Mouse (Mus musculus) midbrain, embryonic 11.5 days (tissue): ENCODE measurements around the gene Palm. TPM values are rescaled to one million over a fixed set of nuclear protein-coding genes. Genes with fewer than 3 reads are reported as not detected.

Experiments
- ATAC-seq: fragments of 200-750 bp; cut with Nextera tagmentation; 2 replicates; pipeline ENCODE4 v1.8.0; 2017; ENCODE audit warnings: moderate TSS enrichment, moderate library complexity; ENCODE audit not compliant: low FRiP score
- DNase-seq: peaks from one replicate; pipeline ENCODE4 v3.0.0; 2015; ENCODE audit warnings: low spot score; ENCODE audit errors: missing footprints
- H3K27ac ChIP-seq: fragments of 300-500 bp; sonication (generic); 2 replicates; pipeline ENCODE4 v1.5.1; 2014; ENCODE audit warnings: low read depth, low read length
- H3K27me3 ChIP-seq: fragments of 300-500 bp; sonication (generic); 2 replicates; pipeline ENCODE4 v1.6.1; 2014; ENCODE audit warnings: mild to moderate bottlenecking, low read length, moderate library complexity, mixed read lengths; ENCODE audit not compliant: control insufficient read depth, insufficient read depth
- H3K36me3 ChIP-seq: fragments of 300-500 bp; sonication (generic); 2 replicates; pipeline ENCODE4 v1.6.1; 2014; ENCODE audit warnings: mild to moderate bottlenecking, low read length, moderate library complexity, mixed read lengths; ENCODE audit not compliant: control insufficient read depth, insufficient read depth
- H3K4me1 ChIP-seq: fragments of 300-500 bp; sonication (generic); 2 replicates; pipeline ENCODE4 v1.6.1; 2014; ENCODE audit warnings: low read length; ENCODE audit not compliant: control insufficient read depth, insufficient read depth
- H3K4me2 ChIP-seq: fragments of 300-500 bp; sonication (generic); 2 replicates; pipeline ENCODE4 v1.6.1; 2014; ENCODE audit warnings: mild to moderate bottlenecking, moderate library complexity
- H3K4me3 ChIP-seq: fragments of 300-500 bp; sonication (generic); 2 replicates; pipeline ENCODE4 v1.5.1; 2014; ENCODE audit warnings: low read depth, low read length
- H3K9ac ChIP-seq: fragments of 300-500 bp; sonication (generic); 2 replicates; pipeline ENCODE4 v1.6.1; 2014; ENCODE audit warnings: low read length
- H3K9me3 ChIP-seq: fragments of 300-500 bp; sonication (generic); 2 replicates; pipeline ENCODE4 v1.6.1; 2016; ENCODE audit warnings: low read length; ENCODE audit not compliant: control insufficient read depth
- WGBS: fragments of 180-500 bp; shearing (Covaris S2); extraction: QIAGEN DNeasy Blood & Tissue Kit; methylation state at CpG from one replicate; pipeline ENCODE4 v1.1.7; 2014; 5-methylcytosine and 5-hydroxymethylcytosine counted together
- polyA plus RNA-seq: library from polyadenylated mRNA; unstranded; fragments of >200 nt; fragmentation: Nextera tagmentation; extraction: Ambion mirVana; gene quantifications from 2 replicates; pipeline ENCODE4 v1.2.1, GENCODE M21; 2014

Gene Palm
- polyA plus RNA-seq, 1 experiment from 2014 or later, result 129 TPM

DNA sequence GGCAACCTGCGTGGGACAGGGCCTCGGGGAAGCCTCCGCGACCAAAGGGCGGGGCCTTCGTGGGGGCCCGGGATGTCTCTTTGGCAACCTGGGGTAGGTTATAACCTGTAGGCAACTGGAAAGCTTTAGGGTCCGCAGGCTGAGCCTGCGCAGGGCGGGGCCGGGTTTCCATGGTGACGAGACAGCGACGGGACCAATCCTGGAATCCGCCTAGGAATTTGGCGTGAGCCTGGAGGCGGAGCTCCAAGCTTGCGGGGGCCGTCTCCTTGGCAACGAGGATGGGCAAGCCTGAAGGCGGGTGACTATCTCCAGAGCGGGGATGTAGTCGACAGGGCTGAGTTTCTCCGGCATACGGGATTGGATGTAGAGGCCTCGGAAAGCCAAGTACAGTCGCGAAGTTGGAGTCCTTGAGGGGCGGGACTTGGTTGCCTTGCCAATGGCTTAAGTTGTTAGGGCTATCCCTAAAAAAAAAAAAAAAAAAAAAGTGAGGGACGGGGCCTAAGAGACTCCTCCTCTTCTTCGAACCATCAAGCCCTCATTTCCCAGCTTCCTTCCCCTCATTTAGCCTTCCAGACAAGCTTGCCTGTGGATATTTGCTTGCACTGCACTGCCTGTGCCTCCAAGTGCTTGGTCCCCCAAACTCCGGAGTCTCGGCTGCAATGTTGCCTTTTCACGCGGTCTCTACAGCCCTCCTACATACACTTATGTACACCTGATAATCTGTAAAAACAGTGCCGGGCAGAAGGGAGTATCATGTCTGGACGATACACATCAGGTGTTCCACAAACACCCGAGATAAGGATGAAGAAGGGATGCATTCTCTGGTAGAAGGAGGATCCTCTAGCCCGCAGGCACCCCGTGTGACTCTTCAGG lies 25.8 kb upstream of the Palm start:
- peak overlapping the region; percentile 97 for H3K4me3 ChIP-seq
- peak; percentile 88 for ATAC-seq
- H3K36me3 ChIP-seq, result no peaks in the 10 kb centered on the region
- peak overlapping the region; percentile 97; the same call in 1 of the 2 replicates for H3K9ac ChIP-seq
- H3K9me3 ChIP-seq, result no peaks in the 10 kb centered on the region
- peak overlapping the region; percentile 95 for H3K4me2 ChIP-seq
- peak; percentile 99 for DNase-seq
- no peaks in the 10 kb centered on the region for H3K27me3 ChIP-seq
- 13% methylated on average over 40 of the region's 40 CpGs for WGBS
- peaks cover 22% of the 10 kb centered on the region for H3K4me1 ChIP-seq
- peak overlapping the region; percentile 78 for H3K27ac ChIP-seq

DNA sequence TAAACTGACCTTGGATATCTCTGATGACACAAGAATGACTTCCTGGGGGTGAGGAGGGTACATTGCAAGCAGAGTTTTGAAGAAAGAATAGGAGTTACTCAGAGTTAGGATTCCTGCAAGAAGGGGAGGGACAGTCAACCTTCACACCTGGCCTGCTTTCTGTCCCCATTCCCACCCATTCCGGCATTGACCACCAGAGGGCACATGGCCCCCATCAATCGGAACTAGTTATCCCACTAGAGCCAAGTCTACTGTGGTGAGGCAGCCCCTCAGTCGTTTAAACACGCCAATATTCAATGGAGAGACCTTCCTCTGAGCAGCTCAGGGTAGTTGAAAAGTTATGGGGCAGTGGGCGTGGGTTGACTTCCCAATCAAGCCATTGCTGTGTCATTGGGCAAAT lies 25.0 kb upstream of the Palm start:
- no peaks in the 10 kb centered on the region for H3K27me3 ChIP-seq
- no peak overlapping the region for H3K4me2 ChIP-seq
- no peak overlapping the region for H3K9ac ChIP-seq
- no peak overlapping the region for H3K4me3 ChIP-seq
- no peaks in the 10 kb centered on the region for H3K36me3 ChIP-seq
- no peak for ATAC-seq
- peaks cover 22% of the 10 kb centered on the region for H3K4me1 ChIP-seq
- no peaks in the 10 kb centered on the region for H3K9me3 ChIP-seq
- 2% methylated on average over 5 of the region's 5 CpGs for WGBS
- peak; percentile 98 for DNase-seq
- H3K27ac ChIP-seq, result no peak overlapping the region

DNA sequence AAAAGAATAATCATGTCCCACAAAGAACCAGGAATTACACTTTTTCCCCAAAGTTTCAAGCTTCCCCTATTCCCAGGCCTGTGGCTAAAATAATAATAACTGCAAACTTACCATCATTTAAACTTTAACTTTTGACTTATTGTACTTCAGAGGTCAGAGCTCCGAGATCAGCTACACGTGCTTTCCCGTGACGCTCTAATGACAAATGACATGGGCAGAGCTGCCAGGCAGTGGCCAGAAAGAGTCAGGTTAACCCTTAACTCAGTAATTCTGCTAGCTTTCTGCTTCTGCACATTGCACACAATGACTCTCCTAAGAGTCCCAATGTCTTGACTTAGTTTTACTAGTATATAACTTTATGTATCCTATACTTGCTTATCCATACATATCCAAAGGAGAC lies 24.0 kb upstream of the Palm start:
- 63% methylated on average over 4 of the region's 4 CpGs for WGBS
- H3K27me3 ChIP-seq, result no peaks in the 10 kb centered on the region
- H3K4me2 ChIP-seq, result no peak overlapping the region
- no peak overlapping the region for H3K27ac ChIP-seq
- ATAC-seq (no peak), DNase-seq (no peak)
- H3K4me3 ChIP-seq, result no peak overlapping the region
- peaks cover 22% of the 10 kb centered on the region for H3K4me1 ChIP-seq
- H3K36me3 ChIP-seq, result no peaks in the 10 kb centered on the region
- no peak overlapping the region for H3K9ac ChIP-seq
- H3K9me3 ChIP-seq, result no peaks in the 10 kb centered on the region

DNA sequence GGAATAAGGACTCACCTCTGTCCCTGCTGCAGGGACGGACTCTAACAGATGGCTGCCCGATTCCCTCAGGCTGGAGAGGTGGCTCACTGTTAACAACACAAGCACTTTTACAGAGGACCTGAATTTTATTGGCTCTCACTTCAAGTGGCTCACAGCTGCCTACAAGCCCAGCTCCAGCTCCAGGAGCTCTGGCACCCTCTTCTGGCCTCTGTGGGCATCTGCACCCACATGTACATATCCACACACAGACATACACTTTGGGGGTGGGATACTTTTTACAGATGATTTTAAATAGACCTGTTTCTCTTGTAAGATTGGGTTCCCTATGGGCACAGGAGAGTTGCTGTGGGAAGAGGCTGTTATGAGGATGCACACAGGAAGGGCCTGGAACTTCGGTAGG lies 21.1 kb upstream of the Palm start:
- no peak for DNase-seq
- Histone ChIP-seq H3K4me2 (no peak overlapping the region), H3K9ac (no peak overlapping the region), H3K4me1 (peaks cover 7% of the 10 kb centered on the region), H3K27me3 (peaks cover 10% of the 10 kb centered on the region), H3K27ac (no peak overlapping the region), H3K4me3 (no peak overlapping the region), H3K36me3 (no peaks in the 10 kb centered on the region), H3K9me3 (no peaks in the 10 kb centered on the region; the same call in 1 of the 2 replicates)
- WGBS, result 91% methylated on average over 3 of the region's 3 CpGs
- ATAC-seq, result no peak

DNA sequence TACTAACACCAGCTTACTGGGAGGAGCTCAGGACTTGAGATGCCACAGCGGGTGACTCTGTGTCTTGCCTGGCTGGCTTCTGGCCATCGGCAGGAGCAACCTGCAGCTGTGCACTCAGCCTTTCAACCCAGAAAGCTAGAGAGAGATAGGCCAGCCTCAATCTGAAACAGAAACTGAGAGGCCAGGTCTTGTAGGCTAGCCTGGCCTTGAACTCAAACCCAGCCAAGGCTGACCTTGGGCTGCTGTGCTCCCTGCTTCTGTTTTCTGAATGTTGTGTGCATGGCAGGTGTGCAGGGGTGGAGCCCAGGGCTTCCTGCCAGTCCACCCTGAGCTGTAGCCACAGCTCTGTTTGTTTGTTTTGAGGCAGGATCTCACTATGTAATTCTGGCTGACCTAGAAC lies 20.2 kb upstream of the Palm start:
- H3K4me2 ChIP-seq, result no peak overlapping the region
- no peak overlapping the region for H3K9ac ChIP-seq
- 89% methylated on average over 2 of the region's 2 CpGs for WGBS
- peaks cover 18% of the 10 kb centered on the region for H3K27me3 ChIP-seq
- H3K4me1 ChIP-seq, result no peaks in the 10 kb centered on the region; the same call in 1 of the 2 replicates
- H3K9me3 ChIP-seq, result no peaks in the 10 kb centered on the region; the same call in 1 of the 2 replicates
- no peak overlapping the region for H3K27ac ChIP-seq
- H3K4me3 ChIP-seq, result no peak overlapping the region
- no peak for DNase-seq
- no peak for ATAC-seq
- H3K36me3 ChIP-seq, result no peaks in the 10 kb centered on the region

DNA sequence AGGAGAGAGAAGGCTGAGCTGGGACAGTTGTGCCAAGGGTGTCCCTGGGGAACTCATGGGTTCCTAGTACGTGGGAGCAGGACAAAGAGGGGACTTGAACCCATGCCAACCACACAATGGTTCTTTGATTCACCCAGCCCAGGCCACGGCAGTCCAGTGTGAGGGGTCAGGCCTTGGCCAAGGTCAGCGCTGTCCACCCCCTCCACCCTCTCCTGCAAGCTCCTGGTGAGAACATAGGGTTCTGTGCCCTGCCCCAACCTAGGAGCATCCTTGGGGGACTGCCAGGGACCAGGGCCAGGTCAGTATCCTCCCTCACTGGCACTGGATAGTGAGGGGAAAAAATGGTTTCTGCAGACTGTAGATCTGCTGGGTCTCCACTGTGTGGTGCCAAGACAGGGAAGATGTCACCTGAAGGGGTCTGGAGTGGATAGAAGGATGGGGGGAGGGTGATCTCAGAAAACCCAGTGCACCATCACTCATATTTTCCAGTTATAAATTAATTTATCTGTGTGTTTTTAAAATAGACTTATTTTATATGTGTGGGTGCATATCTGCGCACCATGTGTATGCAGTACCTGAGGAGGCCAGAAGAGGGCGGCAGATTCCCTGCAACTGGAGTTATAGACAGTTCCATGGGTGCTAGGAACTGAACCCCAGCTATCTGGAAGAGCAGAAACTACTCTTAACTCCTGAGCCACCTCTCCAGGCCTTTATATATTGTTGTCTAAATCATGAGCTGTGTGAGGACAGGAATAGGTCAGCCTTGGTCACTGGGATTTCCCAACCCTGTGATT lies 18.7 kb upstream of the Palm start:
- Histone ChIP-seq H3K27ac (no peak overlapping the region), H3K9me3 (no peaks in the 10 kb centered on the region; the same call in 1 of the 2 replicates), H3K4me3 (no peak overlapping the region), H3K27me3 (peaks cover 33% of the 10 kb centered on the region), H3K4me1 (no peaks in the 10 kb centered on the region; the same call in 1 of the 2 replicates), H3K9ac (no peak overlapping the region), H3K4me2 (no peak overlapping the region), H3K36me3 (no peaks in the 10 kb centered on the region)
- no peak for DNase-seq
- WGBS, result 77% methylated on average over 5 of the region's 5 CpGs
- no peak for ATAC-seq

DNA sequence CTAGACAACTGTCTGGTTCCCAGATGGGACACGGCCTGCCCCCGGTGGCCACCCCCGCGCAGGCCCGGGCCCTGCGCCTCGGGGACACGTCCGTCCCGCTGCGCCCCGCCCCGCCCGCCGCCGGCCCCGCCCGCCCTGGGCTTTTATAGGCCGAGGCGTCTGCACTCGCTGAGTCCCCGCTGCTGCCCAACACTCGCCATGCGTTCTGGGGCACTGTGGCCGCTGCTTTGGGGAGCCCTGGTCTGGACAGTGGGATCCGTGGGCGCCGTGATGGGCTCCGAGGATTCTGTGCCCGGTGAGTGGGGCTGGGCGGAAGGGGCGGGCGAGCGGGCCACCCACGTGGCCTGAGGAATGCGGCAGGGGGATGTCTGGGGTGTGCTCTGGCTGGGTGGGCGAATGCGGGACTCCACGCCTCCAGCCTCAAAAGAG lies 16.3 kb upstream of the Palm start, which contains the start of gene Fstl3:
TSS of gene Fstl3 (plus strand) at position 170 of the 429 bp plus-strand sequence.
- no peaks in the 10 kb centered on the region for H3K36me3 ChIP-seq
- no peak for ATAC-seq
- peak within 1 kb of the TSS; percentile 18 for H3K4me3 ChIP-seq
- no peak within 1 kb of the TSS for H3K27ac ChIP-seq
- H3K9me3 ChIP-seq, result no peaks in the 10 kb centered on the region; the same call in 1 of the 2 replicates
- H3K4me1 ChIP-seq, result peaks cover 8% of the 10 kb centered on the region
- no peak for DNase-seq
- peaks cover 43% of the 10 kb centered on the region for H3K27me3 ChIP-seq
- H3K4me2 ChIP-seq, result peak within 1 kb of the TSS; percentile 41
- H3K9ac ChIP-seq, result peak within 1 kb of the TSS; percentile 4; the same call in 1 of the 2 replicates
- WGBS, result 1% methylated on average over 39 of the region's 39 CpGs

DNA sequence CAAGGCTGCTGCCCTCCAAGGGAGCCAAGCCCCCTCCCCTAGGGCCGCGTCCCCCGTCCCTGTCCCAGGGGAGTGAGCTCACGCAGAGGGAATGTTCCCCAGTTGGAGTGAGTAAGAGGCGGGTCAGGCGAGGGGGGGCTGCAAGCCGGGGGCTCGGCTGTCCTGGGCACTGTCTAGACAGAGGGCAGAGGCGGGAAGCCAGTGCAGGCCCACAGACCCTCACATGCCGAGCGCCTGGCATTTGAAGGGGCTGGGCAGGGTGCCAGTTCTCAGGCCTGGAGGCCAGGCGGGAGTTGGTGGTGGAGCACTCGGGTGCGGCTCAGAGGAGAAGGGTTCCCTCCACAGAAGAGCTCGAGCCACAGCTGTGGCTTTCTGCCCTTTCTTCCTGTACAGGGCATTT lies 15.4 kb upstream of the Palm start:
- Histone ChIP-seq H3K27me3 (peaks cover 43% of the 10 kb centered on the region), H3K27ac (no peak overlapping the region), H3K4me3 (no peak overlapping the region)

More for the DNA sequence above, 15.4 kb upstream of the Palm start:
- H3K9ac ChIP-seq, result no peak overlapping the region
- no peak overlapping the region for H3K4me2 ChIP-seq
- 18% methylated on average over 15 of the region's 15 CpGs for WGBS
- H3K36me3 ChIP-seq, result no peaks in the 10 kb centered on the region
- peak; percentile 86 for DNase-seq
- no peak for ATAC-seq
- H3K4me1 ChIP-seq, result peaks cover 8% of the 10 kb centered on the region
- H3K9me3 ChIP-seq, result no peaks in the 10 kb centered on the region; the same call in 1 of the 2 replicates
